ENCODE assay signal across 14 mouse cellular contexts in genomic region chr17:84597859-84598258, GRCm38 (mm10).
"Had no signal": no experiment of that assay in that cellular context is flagged by ENCODE, and none has a peak within 500 bp of the region (broad histone marks: within the 10 kb centered on the region; RNA-seq: fewer than 3 reads in every experiment).

No protein-coding gene starts in this region.

- H3K27ac ChIP-seq: liver, embryonic 13.5 days; midbrain, embryonic 10.5 days; midbrain, embryonic 13.5 days; neural tube, embryonic 13.5 days had no signal

- H3K27me3 ChIP-seq: liver, embryonic 13.5 days; midbrain, embryonic 13.5 days; neural tube, embryonic 13.5 days had no signal

- H3K4me3 ChIP-seq: liver, embryonic 13.5 days; megakaryocyte, embryonic 14.5 days; midbrain, embryonic 10.5 days; midbrain, embryonic 13.5 days; myocyte; neural tube, embryonic 13.5 days had no signal

- DNase-seq: kidney, adult 11 months; kidney, adult 8-10 months; kidney, postnatal 14 days; kidney, postnatal 4 days; liver, embryonic 13.5 days; lung, adult 2 months; lung, postnatal 36 days; thymus, postnatal 25 days had no signal

- H3K9ac ChIP-seq: liver, embryonic 13.5 days; midbrain, embryonic 13.5 days; neural tube, embryonic 13.5 days had no signal

- H3K9me3 ChIP-seq: liver, embryonic 13.5 days; megakaryocyte, embryonic 14.5 days; midbrain, embryonic 10.5 days; midbrain, embryonic 13.5 days; neural tube, embryonic 13.5 days had no signal

- H3K36me3 ChIP-seq: liver, embryonic 13.5 days; neural tube, embryonic 13.5 days had no signal

- ATAC-seq: midbrain, embryonic 13.5 days; midbrain, embryonic 16.5 days had no signal

- H3K4me1 ChIP-seq: liver, embryonic 13.5 days; megakaryocyte, embryonic 14.5 days had no signal

- H3K4me2 ChIP-seq: liver, embryonic 13.5 days; midbrain, embryonic 13.5 days; neural tube, embryonic 13.5 days had no signal
